Mouse (Mus musculus): ENCODE measurements at regions not wholly inside any gene's neighbourhood (a gene's known extent, or its start where the extent isn't known, plus 50 kb on each side); places are given as distances from the start of the nearest gene placed in this dataset.

- DNase-seq (ENCODE audit: low spot score in 2 of 2): no peak
Observed at GRCm38 (mm10) chr4:153542631-153543031, 60.0 kb upstream of the Ajap1 start.

GRCm38 (mm10) chr4:153543900-153544648 is 61.5 kb upstream of the Ajap1 start:
- DNase-seq (ENCODE audit: low spot score in 2 of 2): no peak

- DNase-seq (ENCODE audit: low spot score in 2 of 2): no peak
Observed at GRCm38 (mm10) chr4:153546709-153547108, 64.1 kb upstream of the Ajap1 start.

GRCm38 (mm10) chr4:153547111-153547510 is 64.5 kb upstream of the Ajap1 start:
- DNase-seq (ENCODE audit: low spot score in 2 of 2): no peak

- DNase-seq (ENCODE audit: low spot score in 2 of 2): peak; percentile 19 to 76
Observed at GRCm38 (mm10) chr4:153547871-153548270, 65.3 kb upstream of the Ajap1 start.

- DNase-seq (ENCODE audit: low spot score in 2 of 2): peak in 1 of 2 experiments; percentile 41
Observed at GRCm38 (mm10) chr4:153551291-153551690, 68.7 kb upstream of the Ajap1 start.

- no peak for DNase-seq (ENCODE audit: low spot score in 2 of 2)
Observed at GRCm38 (mm10) chr4:153552483-153552882, 69.9 kb upstream of the Ajap1 start.

- peak; percentile 8 to 28 for DNase-seq (ENCODE audit: low spot score in 2 of 2)
Observed at GRCm38 (mm10) chr4:153557812-153558608, 75.4 kb upstream of the Ajap1 start.

GRCm38 (mm10) chr4:153559568-153559967 is 77.0 kb upstream of the Ajap1 start:
- DNase-seq (ENCODE audit: low spot score in 2 of 2): no peak

GRCm38 (mm10) chr4:153560193-153560592 is 77.6 kb upstream of the Ajap1 start:
- DNase-seq (ENCODE audit: low spot score in 2 of 2): no peak

- no peak for DNase-seq (ENCODE audit: low spot score in 2 of 2)
Observed at GRCm38 (mm10) chr4:153560956-153561355, 78.3 kb upstream of the Ajap1 start.

- DNase-seq (ENCODE audit: low spot score in 2 of 2): no peak
Observed at GRCm38 (mm10) chr4:153561991-153562390, 79.4 kb upstream of the Ajap1 start.

GRCm38 (mm10) chr4:153567329-153567973 is 84.8 kb upstream of the Ajap1 start:
- DNase-seq (ENCODE audit: low spot score in 2 of 2): no peak

- DNase-seq (ENCODE audit: low spot score in 2 of 2): no peak
Observed at GRCm38 (mm10) chr4:153573180-153573769, 90.7 kb upstream of the Ajap1 start.

- no peak for DNase-seq (ENCODE audit: low spot score in 2 of 2)
Observed at GRCm38 (mm10) chr4:153593291-153593690, 110.7 kb upstream of the Ajap1 start.

- peak in 1 of 2 experiments; percentile 28 for DNase-seq (ENCODE audit: low spot score in 2 of 2)
Observed at GRCm38 (mm10) chr4:153599794-153600370, 117.3 kb upstream of the Ajap1 start.

- no peak for DNase-seq (ENCODE audit: low spot score in 2 of 2)
Observed at GRCm38 (mm10) chr4:153602496-153602895, 119.9 kb upstream of the Ajap1 start.

- DNase-seq (ENCODE audit: low spot score in 2 of 2): no peak
Observed at GRCm38 (mm10) chr4:153603056-153603840, 120.6 kb upstream of the Ajap1 start.

- DNase-seq (ENCODE audit: low spot score in 2 of 2): peak in 1 of 2 experiments; percentile 3
Observed at GRCm38 (mm10) chr4:153603936-153604335, 121.3 kb upstream of the Ajap1 start.
